Mouse (Mus musculus) MN1 (cell line): ENCODE results near the gene Epha2.

ENCODE experiments used
- DNase-seq: peaks from one replicate; pipeline ENCODE4 v3.0.0-alpha.2; 2016; ENCODE audit warnings: low spot score

The Epha2 gene

GRCm38 (mm10) chr4:141301116-141301553 lies at the start of gene Epha2:
Epha2 (plus strand) TSS chr4:141301240.
- no peak for DNase-seq

- DNase-seq: no peak
Measured at GRCm38 (mm10) chr4:141252641-141253040, 48.4 kb upstream of the Epha2 start.

GRCm38 (mm10) chr4:141254234-141254633 lies 46.8 kb upstream of the Epha2 start:
- DNase-seq: no peak

- DNase-seq: no peak
Measured at GRCm38 (mm10) chr4:141257440-141257839, 43.6 kb upstream of the Epha2 start.

GRCm38 (mm10) chr4:141259413-141259812 lies 41.6 kb upstream of the Epha2 start:
- DNase-seq: no peak

- no peak for DNase-seq
Measured at GRCm38 (mm10) chr4:141260007-141260723, 40.9 kb upstream of the Epha2 start.

- DNase-seq: no peak
Measured at GRCm38 (mm10) chr4:141262906-141263637, 38.0 kb upstream of the Epha2 start.

GRCm38 (mm10) chr4:141265979-141266637 lies 34.9 kb upstream of the Epha2 start:
- no peak for DNase-seq

- DNase-seq: no peak
Measured at GRCm38 (mm10) chr4:141267250-141267649, 33.8 kb upstream of the Epha2 start.

- no peak for DNase-seq
Measured at GRCm38 (mm10) chr4:141267837-141268236, 33.2 kb upstream of the Epha2 start.

- DNase-seq: no peak
Measured at GRCm38 (mm10) chr4:141268350-141268749, 32.7 kb upstream of the Epha2 start.

GRCm38 (mm10) chr4:141269080-141269479 lies 32.0 kb upstream of the Epha2 start:
- DNase-seq: peak; percentile 43

GRCm38 (mm10) chr4:141270201-141270940 lies 30.7 kb upstream of the Epha2 start:
- DNase-seq: no peak

- no peak for DNase-seq
Measured at GRCm38 (mm10) chr4:141271228-141271627, 29.8 kb upstream of the Epha2 start.

GRCm38 (mm10) chr4:141271721-141272120 lies 29.3 kb upstream of the Epha2 start:
- DNase-seq: no peak

GRCm38 (mm10) chr4:141272878-141273277 lies 28.2 kb upstream of the Epha2 start:
- DNase-seq: no peak

GRCm38 (mm10) chr4:141273296-141273695 lies 27.7 kb upstream of the Epha2 start:
- DNase-seq: peak; percentile 89

GRCm38 (mm10) chr4:141274485-141275341 lies 26.3 kb upstream of the Epha2 start:
- DNase-seq: no peak

GRCm38 (mm10) chr4:141277157-141277556 lies 23.9 kb upstream of the Epha2 start:
- no peak for DNase-seq

- peak; percentile 59 for DNase-seq
Measured at GRCm38 (mm10) chr4:141278154-141278553, 22.9 kb upstream of the Epha2 start.

- no peak for DNase-seq
Measured at GRCm38 (mm10) chr4:141279327-141279726, 21.7 kb upstream of the Epha2 start.
